Comparison of ENCODE assay signal across 7 mouse cellular contexts in genomic region chr1:160194529-160195336, GRCm38 (mm10). TPM values are rescaled to one million over a fixed set of nuclear protein-coding genes. Genes with fewer than 3 reads are reported as not detected.
DNase-seq lines count a peak whose midpoint lies in the region; ATAC-seq lines count a peak whose summit lies in the region.

Gene Mrps14, plus strand, starts transcription at chr1:160195215.

- peak within 1 kb of the TSS; percentile 86 for H3K27ac ChIP-seq in intestine, embryonic 15.5 days
- peak within 1 kb of the TSS; percentile 85 for H3K27ac ChIP-seq in midbrain, embryonic 10.5 days (replicated peaks)

- H3K4me3 ChIP-seq in intestine, embryonic 15.5 days (replicated peaks): peak within 1 kb of the TSS; percentile 75
- peak within 1 kb of the TSS; percentile 71 for H3K4me3 ChIP-seq in midbrain, embryonic 10.5 days

- WGBS in intestine, embryonic 15.5 days: 6% methylated on average over 31 of the region's 31 CpGs
- 8% methylated on average over 31 of the region's 31 CpGs for WGBS in midbrain, embryonic 10.5 days

- H3K9ac ChIP-seq in intestine, embryonic 15.5 days: peak within 1 kb of the TSS; percentile 84

- peaks cover 8% of the 10 kb centered on the region; the same call in 1 of the 2 replicates for H3K36me3 ChIP-seq in intestine, embryonic 15.5 days
- peaks cover 27% of the 10 kb centered on the region for H3K36me3 ChIP-seq in midbrain, embryonic 10.5 days

- peak within 1 kb of the TSS; percentile 76 for H3K4me2 ChIP-seq in intestine, embryonic 15.5 days (replicated peaks)

- peak; percentile 100 for ATAC-seq in intestine, embryonic 15.5 days

- H3K4me1 ChIP-seq in intestine, embryonic 15.5 days (replicated peaks): peaks cover 8% of the 10 kb centered on the region; the same call in 1 of the 2 replicates
- H3K4me1 ChIP-seq in midbrain, embryonic 10.5 days: peaks cover 15% of the 10 kb centered on the region

- peak; percentile 99 for DNase-seq in adrenal gland, adult 2 months
- DNase-seq in embryo, embryonic 11.5 days (ENCODE audit: low read depth, low spot score): peak; percentile 98
- DNase-seq in gastrocnemius, postnatal 36 days: peak; percentile 96 to 98
- peak; percentile 97 to 100 for DNase-seq in left cerebral cortex, postnatal 25 days (ENCODE audit: low spot score in 2 of 2)
- DNase-seq in midbrain, embryonic 10.5 days (ENCODE audit: low spot score): peak; percentile 95
- DNase-seq in right cerebral cortex, postnatal 4 days: peak; percentile 98

- intact Hi-C loops in gastrocnemius, postnatal 36 days (cut with DNase I): loop anchor here (1.0 kb wide), 1 partner anchor 18 kb away; the partner anchor contains the start of gene Cacybp
- intact Hi-C loops in left cerebral cortex, postnatal 25 days (cut with DNase I): loop anchor here (1.0 kb wide), 1 partner anchor 18 kb away; the partner anchor contains the start of gene Cacybp

- H3K27me3 ChIP-seq in intestine, embryonic 15.5 days (replicated peaks): no peaks in the 10 kb centered on the region
- no peaks in the 10 kb centered on the region for H3K27me3 ChIP-seq in midbrain, embryonic 10.5 days (ENCODE audit: low read depth, poor library complexity, severe bottlenecking)

- H3K9me3 ChIP-seq in intestine, embryonic 15.5 days: no peaks in the 10 kb centered on the region
- H3K9me3 ChIP-seq in midbrain, embryonic 10.5 days (replicated peaks): no peaks in the 10 kb centered on the region

RNA-seq across cellular contexts. Expression of gene Mrps14, which starts in this region (rescaled TPM):
- 100 to 1,000 TPM in 1 of 2 experiments, 10 to 100 TPM in 1; 58.0 to 106 TPM for total RNA-seq in adrenal gland, adult 2 months (2021)
- 14.2 and 14.8 TPM in 2 replicates for polyA plus RNA-seq in adrenal gland, adult 2 months (2012; rRNA removed)
- total RNA-seq in gastrocnemius, postnatal 36 days (2021): 10 to 100 TPM; 70.9 to 75.9 TPM
- polyA plus RNA-seq in intestine, embryonic 15.5 days (2015; fragmentation: Nextera tagmentation; extraction: Ambion mirVana): 295 and 314 TPM in 2 replicates
- 10 to 100 TPM; 64.3 to 76.7 TPM for total RNA-seq in left cerebral cortex, postnatal 25 days (2021)
- polyA plus RNA-seq in midbrain, embryonic 10.5 days (2016; fragmentation: Nextera tagmentation; extraction: Ambion mirVana): 245 and 255 TPM in 2 replicates

Comparison
In these comparisons a context has a peak if more than half of its experiments do, and no peak if none do; other contexts are left out.
1. Peak in every context shown above with its lines: DNase-seq, ATAC-seq, H3K4me3 ChIP-seq and H3K27ac ChIP-seq.
2. RNA of gene Mrps14 (polyA plus RNA-seq): 295 to 314 TPM in intestine, embryonic 15.5 days and 245 to 255 TPM in midbrain, embryonic 10.5 days; 14.2 to 14.8 TPM in adrenal gland, adult 2 months; every median in the first group is over 10 times any median in the second.